Mouse (Mus musculus) heart, embryonic 15.5 days (tissue): ENCODE measurements around the gene Atf7ip. TPM values are rescaled to one million over a fixed set of nuclear protein-coding genes. Genes with fewer than 3 reads are reported as not detected.

Experiments
- ATAC-seq: fragments of 200-750 bp; cut with Nextera tagmentation; replicated peaks from 2 replicates; pipeline ENCODE4 v1.8.0; 2017; ENCODE audit warnings: low read depth, moderate TSS enrichment; ENCODE audit not compliant: insufficient number of reproducible peaks, insufficient read depth, low FRiP score
- H3K27ac ChIP-seq: fragments of 300-500 bp; sonication (generic); 2 replicates; pipeline ENCODE4 v1.5.1; 2015; ENCODE audit warnings: mild to moderate bottlenecking, inconsistent platforms
- H3K27me3 ChIP-seq: fragments of 300-500 bp; sonication (generic); 2 replicates; pipeline ENCODE4 v1.6.1; 2015; ENCODE audit warnings: inconsistent platforms
- H3K36me3 ChIP-seq: fragments of 300-500 bp; sonication (generic); 2 replicates; pipeline ENCODE4 v1.6.1; 2015; ENCODE audit warnings: mild to moderate bottlenecking, inconsistent platforms
- H3K4me1 ChIP-seq: fragments of 300-500 bp; sonication (generic); replicated peaks from 2 replicates; pipeline ENCODE4 v1.6.1; 2015; ENCODE audit warnings: inconsistent platforms
- H3K4me2 ChIP-seq: fragments of 300-500 bp; sonication (generic); 2 replicates; pipeline ENCODE4 v1.6.1; 2015; ENCODE audit warnings: inconsistent platforms, mild to moderate bottlenecking, moderate library complexity
- H3K4me3 ChIP-seq: fragments of 300-500 bp; sonication (generic); 2 replicates; pipeline ENCODE4 v1.5.1; 2015; ENCODE audit warnings: mild to moderate bottlenecking, inconsistent platforms
- H3K9ac ChIP-seq: fragments of 300-500 bp; sonication (generic); 2 replicates; pipeline ENCODE4 v1.6.1; 2015; ENCODE audit warnings: mild to moderate bottlenecking, inconsistent platforms
- H3K9me3 ChIP-seq: fragments of 300-500 bp; sonication (generic); replicated peaks from 2 replicates; pipeline ENCODE4 v1.6.1; 2016; ENCODE audit warnings: inconsistent platforms
- WGBS: fragments of 180-500 bp; shearing (Covaris S2); methylation state at CpG from one replicate; pipeline ENCODE4 v1.1.7; 2015; ENCODE audit warnings: mixed read lengths; 5-methylcytosine and 5-hydroxymethylcytosine counted together
- polyA plus RNA-seq: library from polyadenylated mRNA; unstranded; fragments of >200 nt; fragmentation: Nextera tagmentation; extraction: Ambion mirVana; gene quantifications from 2 replicates; pipeline ENCODE4 v1.2.1, GENCODE M21; 2015

Gene Atf7ip
- polyA plus RNA-seq, 1 experiment from 2014 or later = 30.3 TPM

DNA sequence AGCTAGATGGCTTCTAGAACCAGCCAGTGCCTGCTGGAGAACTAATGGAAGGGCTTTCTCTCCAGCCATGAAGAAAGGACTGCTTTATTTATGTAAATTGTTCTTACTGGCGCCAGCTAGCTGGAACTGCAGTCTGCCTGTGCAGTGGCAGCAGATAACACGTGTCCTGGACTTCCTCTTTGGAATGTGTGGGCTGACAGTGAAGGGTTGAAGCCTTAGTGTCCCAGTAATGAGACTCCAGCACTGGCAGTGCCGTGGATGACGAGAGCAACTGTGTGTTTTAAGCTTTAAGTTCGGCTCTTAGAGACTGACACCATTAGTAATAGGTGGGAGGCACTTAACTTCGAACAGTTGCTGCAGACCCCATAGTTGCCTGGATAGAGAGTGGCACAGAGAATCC is 37.2 kb downstream of the Atf7ip start:
- WGBS = 4% methylated on average over 6 of the region's 6 CpGs
- ATAC-seq = peak; percentile 93
- no peaks in the 10 kb centered on the region for H3K9me3 ChIP-seq
- peak overlapping the region; percentile 46 for H3K4me2 ChIP-seq
- no peaks in the 10 kb centered on the region for H3K27me3 ChIP-seq
- no peak overlapping the region for H3K9ac ChIP-seq
- H3K27ac ChIP-seq = peak overlapping the region; percentile 89
- H3K4me1 ChIP-seq = peaks cover 37% of the 10 kb centered on the region
- H3K4me3 ChIP-seq = no peak overlapping the region; the same call in 1 of the 2 replicates
- 0 out of 2 replicates have a peak, but pooled peaks cover 10% of the 10 kb centered on the region for H3K36me3 ChIP-seq

DNA sequence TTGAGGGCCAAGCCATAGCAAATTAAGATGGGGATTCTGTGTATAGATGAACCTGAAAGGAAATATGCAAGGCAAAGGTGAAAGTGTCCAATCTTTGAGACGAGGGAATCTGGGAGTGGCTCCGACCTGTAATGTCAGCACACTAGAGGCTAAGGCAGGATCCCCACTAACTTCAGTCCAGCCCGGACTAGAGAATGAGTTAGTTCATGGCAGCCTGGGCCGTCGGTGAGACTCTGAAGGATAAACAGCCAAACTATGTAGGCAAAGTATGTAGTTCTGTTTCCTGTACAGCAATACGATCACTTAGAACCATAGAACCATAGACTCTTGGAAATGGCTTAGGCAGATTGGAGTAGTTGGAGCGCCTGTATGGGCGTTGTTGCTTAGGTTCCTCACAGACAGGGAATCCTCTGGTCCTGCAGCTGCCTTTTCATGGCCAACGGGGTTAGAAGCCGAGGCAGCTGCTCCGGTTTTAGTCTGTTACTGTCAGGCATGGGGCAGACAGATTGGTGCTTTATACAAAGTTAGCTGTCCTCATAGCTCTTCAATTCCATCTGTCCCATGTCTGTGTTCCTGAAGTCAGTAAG is 39.4 kb downstream of the Atf7ip start:
- H3K9ac ChIP-seq = no peak overlapping the region
- H3K4me2 ChIP-seq = no peak overlapping the region
- WGBS = 79% methylated on average over 11 of the region's 11 CpGs
- H3K9me3 ChIP-seq = no peaks in the 10 kb centered on the region
- H3K36me3 ChIP-seq = no peaks in the 10 kb centered on the region
- ATAC-seq = no peak
- peak overlapping the region; percentile 26 for H3K27ac ChIP-seq
- no peak overlapping the region for H3K4me3 ChIP-seq
- H3K4me1 ChIP-seq = peaks cover 49% of the 10 kb centered on the region
- H3K27me3 ChIP-seq = no peaks in the 10 kb centered on the region

- no peak overlapping the region for H3K27ac ChIP-seq
- 83% methylated on average over 2 of the region's 2 CpGs for WGBS
- H3K9me3 ChIP-seq = no peaks in the 10 kb centered on the region
- peaks cover 45% of the 10 kb centered on the region for H3K4me1 ChIP-seq
- no peaks in the 10 kb centered on the region for H3K36me3 ChIP-seq
- no peak overlapping the region for H3K4me3 ChIP-seq
- H3K27me3 ChIP-seq = no peaks in the 10 kb centered on the region
- ATAC-seq = no peak
- H3K4me2 ChIP-seq = no peak overlapping the region
- no peak overlapping the region for H3K9ac ChIP-seq
Measured at GRCm38 (mm10) chr6:136546286-136546685, 40.3 kb downstream of the Atf7ip start.

DNA sequence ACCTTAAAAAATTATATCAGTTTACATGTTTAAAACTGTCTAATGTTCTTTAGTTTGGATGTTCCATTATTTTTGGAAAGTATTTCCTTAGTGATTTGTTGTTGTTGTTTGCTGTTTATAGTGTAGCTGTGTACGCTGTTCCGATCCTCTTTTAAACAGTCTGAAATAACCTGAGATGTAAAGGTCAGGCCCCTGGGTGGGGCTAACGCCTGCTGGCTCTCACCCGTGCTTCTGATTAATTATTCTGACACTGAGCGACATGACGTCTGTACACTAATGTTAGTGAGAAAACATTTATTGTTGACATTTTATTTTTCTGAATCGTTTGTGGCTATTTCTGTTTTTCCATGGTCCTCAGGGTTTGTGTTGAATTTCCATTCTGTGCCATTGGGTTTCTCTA is 41.0 kb downstream of the Atf7ip start:
- no peak overlapping the region for H3K4me2 ChIP-seq
- 52% methylated on average over 7 of the region's 7 CpGs for WGBS
- no peak overlapping the region for H3K4me3 ChIP-seq
- H3K9me3 ChIP-seq = no peaks in the 10 kb centered on the region
- H3K9ac ChIP-seq = no peak overlapping the region
- H3K4me1 ChIP-seq = peaks cover 40% of the 10 kb centered on the region
- H3K36me3 ChIP-seq = no peaks in the 10 kb centered on the region
- H3K27me3 ChIP-seq = no peaks in the 10 kb centered on the region
- H3K27ac ChIP-seq = no peak overlapping the region
- ATAC-seq = no peak

DNA sequence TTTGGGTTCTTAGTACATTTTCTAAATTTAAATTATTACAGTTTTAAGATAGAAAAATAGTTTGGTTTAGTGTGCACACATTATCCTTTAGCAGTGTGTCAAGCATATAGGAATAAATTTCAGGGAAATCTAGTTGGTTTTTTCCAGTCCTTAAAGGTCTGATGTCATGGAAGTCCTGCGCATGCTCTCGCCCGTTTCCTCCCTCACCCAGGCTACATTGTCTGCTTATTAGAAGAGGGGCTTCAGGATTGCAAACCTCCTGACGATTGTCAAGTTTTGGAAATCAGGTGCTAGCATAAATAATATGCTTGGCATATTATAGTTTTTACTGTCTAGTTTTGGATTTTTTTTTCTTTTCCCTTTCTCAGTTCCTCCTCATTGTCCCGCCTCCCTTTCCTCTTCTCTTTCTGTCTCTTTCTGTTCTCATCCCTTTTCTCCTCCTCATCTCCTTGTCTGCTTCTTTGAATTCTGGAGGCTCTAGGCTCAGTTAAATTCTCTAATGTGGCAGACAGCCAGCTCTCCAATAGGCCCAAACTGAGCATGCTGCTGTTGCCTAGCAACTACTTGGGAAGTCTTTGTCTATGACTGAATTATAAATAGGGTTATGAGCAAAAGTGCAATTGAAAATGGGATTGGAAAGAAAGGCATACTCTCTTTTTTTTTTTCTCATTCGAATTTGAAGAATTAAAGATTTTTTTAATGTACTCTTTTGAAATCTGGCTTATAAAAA is 42.2 kb downstream of the Atf7ip start:
- H3K4me3 ChIP-seq = no peak overlapping the region
- peak; percentile 70; the same call in 1 of the 2 replicates for ATAC-seq
- H3K9ac ChIP-seq = no peak overlapping the region
- no peaks in the 10 kb centered on the region for H3K27me3 ChIP-seq
- H3K4me1 ChIP-seq = peaks cover 42% of the 10 kb centered on the region
- H3K36me3 ChIP-seq = no peaks in the 10 kb centered on the region
- 59% methylated on average over 6 of the region's 6 CpGs for WGBS
- H3K9me3 ChIP-seq = no peaks in the 10 kb centered on the region
- peak overlapping the region; percentile 78 for H3K27ac ChIP-seq
- H3K4me2 ChIP-seq = peak overlapping the region; percentile 18; the same call in 1 of the 2 replicates

- Histone ChIP-seq H3K36me3 (no peaks in the 10 kb centered on the region), H3K4me1 (peaks cover 37% of the 10 kb centered on the region), H3K9me3 (no peaks in the 10 kb centered on the region), H3K27ac (peak overlapping the region; percentile 78), H3K27me3 (no peaks in the 10 kb centered on the region), H3K9ac (no peak overlapping the region), H3K4me3 (no peak overlapping the region), H3K4me2 (no peak overlapping the region)
- 75% methylated on average over 6 of the region's 6 CpGs for WGBS
- 0 out of 2 replicates have a peak, but pooled peaks have one; percentile 44 for ATAC-seq
Measured at GRCm38 (mm10) chr6:136548796-136549195, 42.8 kb downstream of the Atf7ip start.

DNA sequence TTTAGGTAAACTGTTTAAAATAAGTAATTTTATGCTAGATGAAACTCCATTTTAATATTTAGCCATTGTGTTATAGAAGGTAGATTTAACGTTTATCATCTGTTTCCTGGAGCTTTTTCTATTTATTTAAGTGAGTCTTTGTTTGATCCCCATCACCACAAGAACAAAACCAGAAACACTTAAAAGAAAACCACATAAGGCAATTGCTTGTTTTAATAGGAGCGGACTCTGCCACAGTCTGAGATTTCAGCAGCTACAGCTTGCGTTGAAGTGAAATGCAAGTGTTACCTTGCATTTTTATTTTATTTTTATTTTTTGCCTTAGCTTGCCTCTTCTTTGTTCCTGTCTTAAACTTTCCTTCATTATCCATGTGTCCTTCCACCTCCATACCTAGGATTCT is 43.6 kb downstream of the Atf7ip start:
- WGBS = 82% methylated on average over 3 of the region's 3 CpGs

GRCm38 (mm10) chr6:136550596-136551304 is 44.8 kb downstream of the Atf7ip start:
- H3K9ac ChIP-seq = no peak overlapping the region
- H3K4me1 ChIP-seq = peaks cover 30% of the 10 kb centered on the region
- peak overlapping the region; percentile 85 for H3K27ac ChIP-seq
- ATAC-seq = peak; percentile 54
- H3K4me3 ChIP-seq = peak overlapping the region; percentile 21
- 38% methylated on average over 7 of the region's 7 CpGs for WGBS
- no peaks in the 10 kb centered on the region for H3K27me3 ChIP-seq
- no peaks in the 10 kb centered on the region for H3K36me3 ChIP-seq
- no peaks in the 10 kb centered on the region for H3K9me3 ChIP-seq
- H3K4me2 ChIP-seq = peak overlapping the region; percentile 34; the same call in 1 of the 2 replicates

More for the DNA sequence above, 43.6 kb downstream of the Atf7ip start:
- Histone ChIP-seq H3K4me3 (no peak overlapping the region), H3K4me2 (no peak overlapping the region), H3K4me1 (peaks cover 36% of the 10 kb centered on the region), H3K27ac (0 out of 2 replicates have a peak overlapping the region, but pooled peaks have one; percentile 39), H3K9me3 (no peaks in the 10 kb centered on the region), H3K27me3 (no peaks in the 10 kb centered on the region), H3K36me3 (no peaks in the 10 kb centered on the region), H3K9ac (no peak overlapping the region)
- no peak for ATAC-seq

- 78% methylated on average over 7 of the region's 7 CpGs for WGBS
- Histone ChIP-seq H3K36me3 (no peaks in the 10 kb centered on the region; the same call in 1 of the 2 replicates), H3K9ac (no peak overlapping the region), H3K27ac (peak overlapping the region; percentile 62), H3K27me3 (no peaks in the 10 kb centered on the region), H3K4me2 (no peak overlapping the region), H3K9me3 (no peaks in the 10 kb centered on the region), H3K4me3 (no peak overlapping the region), H3K4me1 (peaks cover 26% of the 10 kb centered on the region)
- ATAC-seq = no peak
Measured at GRCm38 (mm10) chr6:136551550-136552109, 45.7 kb downstream of the Atf7ip start.

DNA sequence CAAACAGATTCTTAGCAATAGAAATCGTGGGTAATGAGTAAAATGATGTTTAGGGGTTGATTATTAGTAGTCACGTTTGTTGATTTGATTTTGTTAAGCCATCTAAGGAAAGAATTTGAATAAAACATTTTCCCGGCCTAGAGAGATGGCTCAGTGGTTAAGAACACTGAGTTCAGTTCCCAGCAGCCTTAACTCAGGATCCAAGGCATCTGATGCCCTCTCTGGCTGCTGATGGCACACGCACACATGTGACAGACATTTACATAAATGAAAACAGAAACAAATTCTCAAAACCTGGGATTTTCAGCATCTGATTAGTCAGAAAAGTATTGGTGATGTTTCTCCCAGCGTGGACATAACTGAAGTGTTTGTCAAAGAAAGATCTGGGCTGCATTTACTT is 47.2 kb downstream of the Atf7ip start:
- ATAC-seq = no peak
- H3K4me2 ChIP-seq = no peak overlapping the region
- 81% methylated on average over 5 of the region's 5 CpGs for WGBS
- no peaks in the 10 kb centered on the region for H3K27me3 ChIP-seq
- peaks cover 3% of the 10 kb centered on the region; the same call in 1 of the 2 replicates for H3K36me3 ChIP-seq
- no peaks in the 10 kb centered on the region for H3K9me3 ChIP-seq
- H3K9ac ChIP-seq = no peak overlapping the region
- peaks cover 21% of the 10 kb centered on the region for H3K4me1 ChIP-seq
- peak overlapping the region; percentile 77 for H3K27ac ChIP-seq
- H3K4me3 ChIP-seq = no peak overlapping the region
